ENCODE assay signal across 8 mouse cellular contexts in the genomic region with DNA sequence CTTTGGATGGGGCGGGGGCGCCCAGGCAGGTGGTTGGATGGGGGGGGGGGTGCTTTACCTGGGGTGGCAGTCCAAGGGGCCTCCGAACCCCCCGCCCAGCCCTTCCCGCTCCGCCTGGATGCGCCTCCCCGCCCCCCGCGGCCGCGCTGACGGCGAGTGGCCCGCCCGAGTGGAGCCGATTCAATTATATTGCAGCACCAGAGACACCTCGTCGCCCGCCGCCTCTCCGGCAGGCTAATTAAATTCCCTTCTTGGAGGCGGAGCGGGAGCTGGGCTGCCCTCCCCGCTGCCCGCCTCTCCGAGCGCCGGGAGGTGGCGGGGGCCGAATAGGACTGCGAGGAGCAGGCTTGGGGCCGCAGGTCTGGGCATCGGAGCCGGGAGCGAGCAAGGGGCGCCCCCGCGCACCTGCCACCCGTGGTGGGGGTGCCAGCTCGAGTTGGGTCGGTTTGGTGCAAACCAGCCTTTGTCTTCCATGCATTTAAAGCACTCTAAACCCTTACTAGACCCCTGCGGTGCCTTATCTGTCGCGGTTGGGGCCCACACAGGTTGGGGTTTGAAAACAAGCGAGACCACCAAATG. TPM values are rescaled to one million over a fixed set of nuclear protein-coding genes. Genes with fewer than 3 reads are reported as not detected.
DNase-seq lines count a peak whose midpoint lies in the region; ATAC-seq lines count a peak whose summit lies in the region.

No protein-coding gene starts in this region.

- WGBS in heart, embryonic 14.5 days, result under 1% methylated on average over 45 of the region's 46 CpGs

- peak overlapping the region; percentile 89 for H3K9ac ChIP-seq in heart, embryonic 14.5 days (ENCODE audit: low read length)

- peak overlapping the region; percentile 96 for H3K4me2 ChIP-seq in heart, embryonic 14.5 days (ENCODE audit: low read length)

- H3K27ac ChIP-seq in heart, embryonic 14.5 days (replicated peaks in 1 of 2; ENCODE audit: control insufficient read depth in 1 of 2, insufficient read depth in 1 of 2, low read depth in 2 of 2, low read length in 2 of 2), result peak overlapping the region; percentile 80 to 97

- H3K4me3 ChIP-seq in heart, embryonic 14.5 days (ENCODE audit: control insufficient read depth in 1 of 2, insufficient read depth in 1 of 2, low read depth in 1 of 2, low read length in 2 of 2), result peak overlapping the region; percentile 69 to 73

- H3K9me3 ChIP-seq in heart, embryonic 14.5 days (ENCODE audit: control insufficient read depth, low read length), result no peaks in the 10 kb centered on the region

- DNase-seq in thymus, adult 18-20 months, result peak; percentile 53 to 64
- no peak for DNase-seq in thymus, postnatal 0 days (ENCODE audit: low spot score)
- peak; percentile 80 for DNase-seq in embryo, embryonic 10 days (ENCODE audit: low spot score)
- DNase-seq in kidney, postnatal 14 days, result peak; percentile 83
- DNase-seq in lung, adult 18-20 months, result peak; percentile 72 to 77
- DNase-seq in retina, postnatal 1 day, result peak; percentile 86
- DNase-seq in urinary bladder, postnatal 25 days (ENCODE audit: low spot score), result peak; percentile 48

- H3K27me3 ChIP-seq in heart, embryonic 14.5 days (ENCODE audit: control insufficient read depth, insufficient read depth, low read length), result no peaks in the 10 kb centered on the region

- H3K36me3 ChIP-seq in heart, embryonic 14.5 days (ENCODE audit: control insufficient read depth, insufficient read depth, low read length), result no peaks in the 10 kb centered on the region

- ATAC-seq in heart, embryonic 14.5 days (ENCODE audit: insufficient number of reproducible peaks, insufficient read depth, low FRiP score, low read depth), result no peak

- peaks cover 44 to 83% of the 10 kb centered on the region in 2 experiments for H3K4me1 ChIP-seq in heart, embryonic 14.5 days (ENCODE audit: control insufficient read depth in 2 of 2, insufficient read depth in 2 of 2, low read length in 2 of 2)

RNA-seq across cellular contexts. Expression of gene Gins2, which starts 51.2 kb away (rescaled TPM):
- polyA plus RNA-seq in thymus, postnatal 0 days (2015; fragmentation: Nextera tagmentation; extraction: Ambion mirVana), result 60.0 and 77.9 TPM in 2 replicates
- polyA plus RNA-seq in heart, embryonic 14.5 days (2014; fragmentation: Nextera tagmentation; extraction: Ambion mirVana), result 51.1 and 60.6 TPM in 2 replicates
